In genomic region chr5:122401303-122401640, GRCm38 (mm10) we compare ENCODE assay signal across 8 mouse cellular contexts. TPM values are rescaled to one million over a fixed set of nuclear protein-coding genes. Genes with fewer than 3 reads are reported as not detected.
DNase-seq lines count a peak whose midpoint lies in the region; ATAC-seq lines count a peak whose summit lies in the region.

No protein-coding gene starts in this region.

- H3K9me3 ChIP-seq in kidney, embryonic 14.5 days (ENCODE audit: control insufficient read depth, low read length), result no peaks in the 10 kb centered on the region
- H3K9me3 ChIP-seq in limb, embryonic 10.5 days (replicated peaks), result no peaks in the 10 kb centered on the region
- H3K9me3 ChIP-seq in neural tube, embryonic 13.5 days, result 0 out of 2 replicates have a peak, but pooled peaks cover under 1% of the 10 kb centered on the region

- no peak overlapping the region for H3K4me3 ChIP-seq in kidney, embryonic 14.5 days (ENCODE audit: low read length)
- no peak overlapping the region for H3K4me3 ChIP-seq in limb, embryonic 10.5 days
- H3K4me3 ChIP-seq in neural tube, embryonic 13.5 days, result no peak overlapping the region

- no peak overlapping the region for H3K27ac ChIP-seq in kidney, embryonic 14.5 days (ENCODE audit: low read depth, low read length)
- no peak overlapping the region for H3K27ac ChIP-seq in limb, embryonic 10.5 days
- H3K27ac ChIP-seq in neural tube, embryonic 13.5 days (replicated peaks), result no peak overlapping the region

- no peaks in the 10 kb centered on the region for H3K27me3 ChIP-seq in kidney, embryonic 14.5 days (ENCODE audit: control insufficient read depth, insufficient read depth, low read length)
- H3K27me3 ChIP-seq in limb, embryonic 10.5 days (ENCODE audit: low read depth, poor library complexity, severe bottlenecking), result no peaks in the 10 kb centered on the region
- no peaks in the 10 kb centered on the region for H3K27me3 ChIP-seq in neural tube, embryonic 13.5 days

- H3K9ac ChIP-seq in kidney, embryonic 14.5 days (ENCODE audit: low read depth, low read length), result no peak overlapping the region
- H3K9ac ChIP-seq in neural tube, embryonic 13.5 days, result no peak overlapping the region

- peaks cover 74% of the 10 kb centered on the region for H3K36me3 ChIP-seq in kidney, embryonic 14.5 days (ENCODE audit: control insufficient read depth, insufficient read depth, low read length)
- H3K36me3 ChIP-seq in limb, embryonic 10.5 days, result peaks cover 93% of the 10 kb centered on the region
- H3K36me3 ChIP-seq in neural tube, embryonic 13.5 days, result peaks cover 88% of the 10 kb centered on the region

- ATAC-seq in kidney, embryonic 14.5 days (ENCODE audit: low FRiP score, low TSS enrichment), result no peak
- 0 out of 2 replicates have a peak, but pooled peaks have one; percentile 47 for ATAC-seq in neural tube, embryonic 13.5 days (ENCODE audit: low read depth)

- H3K4me2 ChIP-seq in kidney, embryonic 14.5 days (replicated peaks; ENCODE audit: low read depth, low read length), result no peak overlapping the region
- no peak overlapping the region for H3K4me2 ChIP-seq in neural tube, embryonic 13.5 days

- WGBS in kidney, embryonic 14.5 days, result 26% methylated on average over 8 of the region's 8 CpGs
- WGBS in limb, embryonic 10.5 days, result 24% methylated on average over 8 of the region's 8 CpGs
- 17% methylated on average over 8 of the region's 8 CpGs for WGBS in neural tube, embryonic 13.5 days

- intact Hi-C loops in heart, postnatal 36 days (cut with DNase I), result loop anchor here (1.0 to 5.0 kb wide), 2 partner anchors 226 to 326 kb away; no protein-coding TSS in a partner anchor

- no peaks in the 10 kb centered on the region for H3K4me1 ChIP-seq in kidney, embryonic 14.5 days (ENCODE audit: control insufficient read depth, insufficient read depth, low read length)
- no peaks in the 10 kb centered on the region for H3K4me1 ChIP-seq in limb, embryonic 10.5 days
- no peaks in the 10 kb centered on the region for H3K4me1 ChIP-seq in neural tube, embryonic 13.5 days (replicated peaks)

- DNase-seq in kidney, adult 18-20 months, result peak; percentile 79
- peak; percentile 85 for DNase-seq in adrenal gland, postnatal 10 days
- DNase-seq in embryo, embryonic 11.5 days (ENCODE audit: low read depth, low spot score), result peak; percentile 39
- peak; percentile 84 for DNase-seq in heart, postnatal 36 days
- DNase-seq in limb, embryonic 10.5 days (ENCODE audit: low spot score), result peak; percentile 85
- peak; percentile 82 for DNase-seq in thymus, postnatal 14 days

RNA-seq across cellular contexts. Expression of gene Arpc3, which starts 9.6 kb away (rescaled TPM):
- polyA plus RNA-seq in kidney, embryonic 14.5 days (2014; fragmentation: Nextera tagmentation; extraction: Ambion mirVana), result 32.5 and 201 TPM in 2 replicates
- total RNA-seq in adrenal gland, postnatal 10 days (2021), result 100 to 1,000 TPM; 164 to 207 TPM
- 100 to 1,000 TPM in 1 of 2 experiments, 10 to 100 TPM in 1; 99.6 to 103 TPM for total RNA-seq in heart, postnatal 36 days (2021)
- polyA plus RNA-seq in limb, embryonic 10.5 days (2016; fragmentation: Nextera tagmentation; extraction: Ambion mirVana), result 80.5 and 86.6 TPM in 2 replicates
- 163 and 169 TPM in 2 replicates for polyA plus RNA-seq in neural tube, embryonic 13.5 days (2015; fragmentation: Nextera tagmentation; extraction: Ambion mirVana)

RNA-seq across cellular contexts. Expression of gene Anapc7, which starts 20.2 kb away (rescaled TPM):
- 29.1 and 32.5 TPM in 2 replicates for polyA plus RNA-seq in kidney, embryonic 14.5 days (2014; fragmentation: Nextera tagmentation; extraction: Ambion mirVana)
- total RNA-seq in adrenal gland, postnatal 10 days (2021), result 10 to 100 TPM; 46.8 to 50.1 TPM
- total RNA-seq in heart, postnatal 36 days (2021), result 10 to 100 TPM; 31.7 to 35.1 TPM
- 60.4 and 66.8 TPM in 2 replicates for polyA plus RNA-seq in limb, embryonic 10.5 days (2016; fragmentation: Nextera tagmentation; extraction: Ambion mirVana)
- 47.8 and 49.2 TPM in 2 replicates for polyA plus RNA-seq in neural tube, embryonic 13.5 days (2015; fragmentation: Nextera tagmentation; extraction: Ambion mirVana)

RNA-seq across cellular contexts. Expression of gene Fam216a, which starts 29.1 kb away (rescaled TPM):
- 73.6 and 76.0 TPM in 2 replicates for polyA plus RNA-seq in kidney, embryonic 14.5 days (2014; fragmentation: Nextera tagmentation; extraction: Ambion mirVana)
- 10 to 100 TPM; 30.3 to 32.7 TPM for total RNA-seq in adrenal gland, postnatal 10 days (2021)
- total RNA-seq in heart, postnatal 36 days (2021), result 10 to 100 TPM; 11.7 to 14.7 TPM
- polyA plus RNA-seq in limb, embryonic 10.5 days (2016; fragmentation: Nextera tagmentation; extraction: Ambion mirVana), result 83.6 and 90.4 TPM in 2 replicates
- polyA plus RNA-seq in neural tube, embryonic 13.5 days (2015; fragmentation: Nextera tagmentation; extraction: Ambion mirVana), result 135 and 142 TPM in 2 replicates

RNA-seq across cellular contexts. Expression of gene Gpn3, which starts 29.6 kb away (rescaled TPM):
- 77.6 and 82.6 TPM in 2 replicates for polyA plus RNA-seq in kidney, embryonic 14.5 days (2014; fragmentation: Nextera tagmentation; extraction: Ambion mirVana)
- total RNA-seq in adrenal gland, postnatal 10 days (2021), result 10 to 100 TPM; 27.2 to 33.8 TPM
- total RNA-seq in heart, postnatal 36 days (2021), result 10 to 100 TPM; 26.6 to 30.6 TPM
- 102 and 103 TPM in 2 replicates for polyA plus RNA-seq in limb, embryonic 10.5 days (2016; fragmentation: Nextera tagmentation; extraction: Ambion mirVana)
- 46.9 and 53.6 TPM in 2 replicates for polyA plus RNA-seq in neural tube, embryonic 13.5 days (2015; fragmentation: Nextera tagmentation; extraction: Ambion mirVana)

RNA-seq across cellular contexts. Expression of gene Vps29, which starts 47.1 kb away (rescaled TPM):
- polyA plus RNA-seq in kidney, embryonic 14.5 days (2014; fragmentation: Nextera tagmentation; extraction: Ambion mirVana), result 224 and 236 TPM in 2 replicates
- 100 to 1,000 TPM; 121 to 131 TPM for total RNA-seq in adrenal gland, postnatal 10 days (2021)
- total RNA-seq in heart, postnatal 36 days (2021), result 10 to 100 TPM; 94.4 to 97.5 TPM
- 191 and 204 TPM in 2 replicates for polyA plus RNA-seq in limb, embryonic 10.5 days (2016; fragmentation: Nextera tagmentation; extraction: Ambion mirVana)
- 307 and 327 TPM in 2 replicates for polyA plus RNA-seq in neural tube, embryonic 13.5 days (2015; fragmentation: Nextera tagmentation; extraction: Ambion mirVana)
